Mouse (Mus musculus): Measurements from ENCODE around the gene Tprn. TPM values are rescaled to one million over a fixed set of nuclear protein-coding genes. Genes with fewer than 3 reads are reported as not detected.

Gene Tprn
- 1.1 TPM in 1 of 2 replicates, not detected in the other for total RNA-seq (2015; ENCODE audit: low replicate concordance)
- total RNA-seq (2017; ENCODE audit: low replicate concordance) = 1.0 and 2.2 TPM in 2 replicates

DNA sequence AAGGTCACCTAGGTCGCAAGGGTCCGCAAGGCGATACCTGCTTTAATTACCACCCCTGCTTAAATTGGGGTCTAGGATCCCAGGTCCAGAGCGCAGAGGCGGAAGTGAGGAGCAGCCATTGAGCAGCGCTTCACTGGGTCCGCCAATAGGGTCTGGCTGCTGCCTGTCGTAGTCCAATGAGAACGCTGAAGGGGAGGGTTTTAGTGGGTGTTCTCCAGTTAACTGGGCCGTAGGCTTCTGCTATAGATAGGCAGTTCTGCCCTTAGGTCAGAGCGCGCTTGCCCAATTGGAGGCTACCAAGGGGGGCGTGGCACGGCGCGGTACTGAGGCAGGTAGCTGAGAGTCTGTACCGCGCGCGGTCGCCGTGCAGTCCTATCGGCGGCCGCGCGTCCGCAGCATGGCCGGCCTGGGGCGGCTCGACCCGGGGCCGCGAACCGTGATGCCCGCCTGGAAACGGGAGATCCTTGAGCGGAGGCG is at the start of gene Tprn:
Gene Tprn (plus strand): TSS at position 328 of the 477 bp plus-strand sequence.
- ATAC-seq (replicated peaks; ENCODE audit: low FRiP score, poor library complexity, severe bottlenecking) = peak; percentile 96

DNA sequence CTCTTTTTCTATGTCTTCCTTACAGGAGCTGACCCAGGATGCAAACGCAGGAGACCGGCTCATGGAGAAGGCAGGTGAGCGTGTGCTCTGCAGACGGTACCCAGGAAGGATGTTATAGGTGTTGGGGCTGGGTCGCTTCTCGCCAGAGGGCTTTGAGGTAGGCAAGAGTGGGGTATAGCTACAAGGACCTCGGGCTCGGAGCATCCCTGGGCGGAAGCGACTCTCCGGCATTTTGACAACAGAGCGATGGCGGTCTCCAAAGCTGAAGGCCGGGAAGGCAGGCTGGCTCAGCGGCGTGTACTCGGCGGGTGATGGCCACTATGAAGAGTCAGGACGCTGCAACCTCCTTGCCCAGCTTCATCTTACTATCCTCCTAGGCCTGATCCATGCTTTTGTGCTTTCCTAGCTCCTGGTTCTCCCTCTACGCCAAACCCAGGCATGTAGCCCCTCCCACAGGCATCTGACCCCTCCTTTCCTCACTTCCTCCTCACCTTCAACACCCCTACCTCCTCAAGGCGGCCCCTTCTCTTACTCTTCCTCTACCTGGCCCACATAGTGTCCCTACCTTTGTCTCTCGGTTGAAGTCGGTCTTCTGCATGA is 49.1 kb upstream of the Tprn start:
- ATAC-seq (replicated peaks; ENCODE audit: low FRiP score, poor library complexity, severe bottlenecking) = no peak

DNA sequence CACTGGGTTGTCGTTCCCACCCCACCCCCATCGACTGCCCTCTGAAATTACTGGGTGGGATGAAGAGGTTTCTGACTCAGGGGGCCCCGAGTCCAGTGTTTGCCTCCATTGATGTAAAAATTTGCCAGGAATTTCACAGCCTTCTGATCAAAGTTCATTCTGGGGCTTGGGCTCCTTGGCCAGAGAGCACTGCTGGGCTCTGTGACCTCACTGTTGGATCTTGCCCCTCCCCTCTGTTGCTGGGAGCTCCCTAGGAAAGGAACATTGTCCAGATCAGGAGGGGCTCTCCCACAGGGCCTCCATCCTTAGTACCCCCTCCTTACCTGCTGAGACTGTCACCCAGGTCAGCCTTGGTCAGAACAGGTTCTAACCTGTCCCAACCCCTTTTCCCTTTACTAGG is 48.0 kb upstream of the Tprn start, which contains the start of gene Stpg3:
Gene Stpg3 (minus strand): TSS at position 194 of the 400 bp plus-strand sequence.
- ATAC-seq (replicated peaks; ENCODE audit: low FRiP score, poor library complexity, severe bottlenecking) = no peak

DNA sequence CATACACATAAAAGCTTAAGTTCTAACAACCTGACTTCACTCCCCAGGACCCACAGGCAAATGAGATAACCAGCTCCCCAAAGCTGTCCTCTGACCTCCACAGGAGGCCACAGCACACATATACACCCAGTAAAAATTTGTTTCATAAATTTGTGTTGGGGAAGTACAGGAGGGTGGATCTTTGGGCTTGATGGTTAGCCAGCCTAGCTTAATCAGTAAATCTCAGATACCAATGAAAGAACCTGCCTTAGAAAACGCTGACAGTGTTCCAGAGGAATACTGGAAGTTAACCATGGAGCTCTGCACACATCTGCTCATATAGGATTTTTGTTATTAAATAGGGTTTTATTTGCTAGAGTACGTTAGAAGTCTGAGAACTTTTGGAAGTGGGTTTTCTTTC is 44.8 kb upstream of the Tprn start:
- no peak for ATAC-seq (replicated peaks; ENCODE audit: low FRiP score, poor library complexity, severe bottlenecking)

DNA sequence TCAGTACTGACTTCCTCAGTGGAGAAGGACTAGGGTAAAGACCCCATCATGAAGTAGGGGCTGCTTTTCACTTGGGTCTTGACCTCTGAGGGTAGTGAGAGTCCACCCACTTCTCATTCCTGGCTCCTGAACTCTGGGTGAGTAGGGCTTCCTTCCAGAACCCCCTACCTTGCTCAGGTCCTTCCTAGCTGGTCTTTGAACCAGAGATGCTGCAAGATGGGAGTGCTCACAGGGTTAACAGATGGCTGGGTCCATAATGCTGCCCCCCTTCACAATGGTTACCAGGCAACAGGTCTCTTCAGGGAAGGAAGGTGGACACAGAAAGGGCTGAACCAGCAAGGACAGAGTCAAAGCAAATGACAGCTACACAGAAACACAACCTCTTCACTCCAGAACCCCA is 44.0 kb upstream of the Tprn start, which contains the start of gene Fam166a:
Gene Fam166a (plus strand): TSS at position 301 of the 400 bp plus-strand sequence.
- ATAC-seq (replicated peaks; ENCODE audit: low FRiP score, poor library complexity, severe bottlenecking) = no peak

DNA sequence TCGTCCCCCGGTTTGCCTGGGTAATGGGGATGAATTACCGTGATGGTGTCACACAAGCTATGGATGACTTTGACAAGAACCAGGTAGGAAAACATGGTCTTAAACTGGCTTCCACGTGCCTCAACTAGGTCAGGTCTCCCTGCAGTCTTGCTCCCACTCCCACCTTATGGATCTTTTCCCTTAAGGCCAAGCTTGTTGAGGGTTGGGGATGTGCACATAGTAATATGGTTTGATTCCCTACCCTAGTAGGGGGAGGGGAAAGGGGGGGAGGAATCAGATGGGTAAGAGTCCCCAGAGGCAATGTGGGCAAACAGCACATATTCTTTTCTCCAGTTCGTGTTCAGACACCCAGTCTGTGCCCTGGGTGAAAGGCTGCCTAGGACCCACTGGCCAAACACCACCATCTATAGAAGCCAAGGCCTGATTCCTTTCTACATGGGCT is 41.1 kb upstream of the Tprn start:
- ATAC-seq (replicated peaks; ENCODE audit: low FRiP score, poor library complexity, severe bottlenecking) = no peak

DNA sequence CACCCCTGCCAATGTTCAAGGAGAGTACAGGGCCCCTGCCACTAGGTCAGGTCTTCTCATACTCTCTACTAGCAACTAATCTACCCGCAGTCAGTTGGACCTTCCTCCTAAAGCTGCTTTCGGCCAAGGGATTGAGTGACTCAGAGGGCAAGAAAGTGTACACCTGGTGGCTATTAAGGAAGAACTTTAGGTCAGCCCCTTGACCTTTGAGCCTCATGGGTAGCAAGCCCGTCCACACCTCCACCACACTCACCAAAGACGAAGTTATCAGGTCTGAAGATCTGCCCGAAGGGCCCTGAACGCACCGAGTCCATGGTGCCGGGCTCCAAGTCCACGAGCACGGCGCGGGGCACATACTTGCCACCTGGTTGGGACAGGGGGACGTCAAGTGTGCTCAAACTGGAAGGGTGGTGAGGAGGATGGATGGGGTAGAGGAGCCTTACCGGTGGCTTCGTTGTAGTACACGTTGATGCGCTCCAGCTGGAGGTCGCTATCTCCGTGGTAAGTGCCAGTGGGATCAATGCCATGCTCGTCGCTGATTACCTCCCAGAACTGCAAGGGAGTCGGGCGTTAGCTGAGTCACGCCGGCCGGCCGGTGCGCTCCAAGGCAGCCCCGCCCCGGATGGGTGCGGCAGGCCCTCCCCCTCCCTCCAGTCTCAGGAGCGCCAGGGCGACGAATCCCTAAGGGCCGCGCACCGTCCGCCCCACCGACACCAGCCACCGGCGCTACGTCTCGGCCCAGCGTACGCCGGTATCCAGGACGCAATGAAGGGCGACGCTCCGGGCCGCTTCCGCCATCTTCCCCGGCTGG is 38.5 kb upstream of the Tprn start:
- ATAC-seq (replicated peaks; ENCODE audit: low FRiP score, poor library complexity, severe bottlenecking) = peak; percentile 65

DNA sequence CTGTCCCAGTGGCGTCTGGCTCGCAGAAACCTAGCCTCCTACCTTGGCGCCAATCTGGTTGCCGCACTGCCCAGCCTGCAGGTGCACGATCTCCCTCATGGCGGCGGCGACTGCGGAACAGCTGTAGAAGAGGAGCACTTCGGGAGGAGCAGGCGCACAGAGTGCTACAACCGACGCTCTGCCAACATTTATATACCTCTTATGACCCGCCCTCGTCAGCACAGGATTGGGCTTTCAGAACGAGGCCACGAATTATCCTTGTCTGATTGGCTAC is 38.0 kb upstream of the Tprn start, which contains the start of gene Tubb4b:
Gene Tubb4b (minus strand): TSS at position 211 of the 274 bp plus-strand sequence.
- ATAC-seq (replicated peaks; ENCODE audit: low FRiP score, poor library complexity, severe bottlenecking) = no peak

DNA sequence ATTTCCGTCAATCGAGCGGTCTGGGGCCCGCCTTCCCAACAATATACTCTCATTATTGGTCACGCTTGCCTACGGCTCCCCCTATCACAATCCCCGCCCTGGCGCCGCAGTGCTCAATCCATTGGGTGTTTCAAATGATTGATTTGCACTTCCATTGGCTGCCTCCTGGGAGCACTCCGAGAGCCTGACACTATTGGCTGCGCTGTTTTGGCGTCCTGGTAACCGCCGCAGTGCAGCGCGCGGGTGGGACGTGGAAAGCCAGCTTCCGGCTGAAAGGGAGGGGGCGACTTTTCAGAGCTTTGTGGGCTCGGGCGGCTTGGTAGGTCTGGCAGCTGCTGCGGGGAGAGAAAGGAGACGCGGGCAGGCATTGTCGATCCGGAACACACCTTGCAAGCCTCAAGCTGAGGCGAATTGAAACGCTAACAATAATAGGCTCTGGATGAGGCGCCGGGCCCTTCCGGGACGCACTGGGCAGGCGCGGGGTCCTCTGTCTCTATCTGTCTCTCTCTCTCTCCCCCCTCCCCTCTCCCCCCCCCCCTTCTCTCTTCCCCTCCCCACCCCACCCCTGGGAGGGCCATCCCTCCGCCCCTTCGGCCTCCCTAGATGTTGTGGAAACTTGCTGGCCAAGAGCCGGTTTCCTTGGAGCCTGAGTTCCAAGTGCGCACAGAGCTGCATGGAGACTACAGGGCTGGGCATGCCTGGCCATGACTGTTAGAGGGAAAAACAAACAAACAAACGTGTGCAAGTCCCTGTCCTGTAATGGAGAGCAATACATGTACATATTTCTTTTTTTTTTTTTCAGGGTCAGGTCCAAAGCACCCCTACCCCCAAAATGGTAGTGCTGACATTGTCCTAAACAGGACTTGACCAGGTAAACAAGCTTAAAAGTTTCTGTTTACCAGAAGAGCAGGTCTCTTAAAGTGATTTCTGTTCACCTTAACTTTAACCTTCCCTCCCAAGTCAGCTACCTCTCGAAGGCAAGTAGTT is 37.4 kb upstream of the Tprn start:
- peak; percentile 74 for ATAC-seq (replicated peaks; ENCODE audit: low FRiP score, poor library complexity, severe bottlenecking)

DNA sequence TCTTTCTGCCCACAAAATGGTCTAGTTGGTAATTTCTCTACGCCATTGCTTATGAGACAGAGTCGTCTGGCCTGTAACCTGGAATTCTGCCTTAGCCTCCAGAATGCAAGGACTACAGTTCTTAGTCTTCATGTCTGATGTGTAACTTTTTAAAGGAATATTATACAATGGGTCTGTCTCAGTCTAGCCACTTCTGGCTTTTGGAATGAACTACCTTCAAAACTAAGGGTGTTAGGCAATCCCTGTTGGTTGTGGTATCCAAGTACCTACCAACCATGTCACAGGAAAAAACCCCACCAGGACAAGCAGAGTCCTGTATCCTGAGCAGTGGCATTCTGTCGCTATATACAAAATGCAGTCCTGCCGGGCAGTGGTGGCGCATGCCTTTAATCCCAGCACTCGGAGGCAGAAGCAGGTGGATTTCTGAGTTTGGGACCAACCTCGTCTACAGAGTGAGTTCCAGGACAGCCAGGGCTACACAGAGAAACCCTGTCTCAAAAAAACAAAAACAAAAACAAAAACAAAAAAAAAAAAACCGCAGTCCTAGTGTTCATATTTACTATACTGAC is 36.5 kb upstream of the Tprn start:
- ATAC-seq (replicated peaks; ENCODE audit: low FRiP score, poor library complexity, severe bottlenecking) = no peak

DNA sequence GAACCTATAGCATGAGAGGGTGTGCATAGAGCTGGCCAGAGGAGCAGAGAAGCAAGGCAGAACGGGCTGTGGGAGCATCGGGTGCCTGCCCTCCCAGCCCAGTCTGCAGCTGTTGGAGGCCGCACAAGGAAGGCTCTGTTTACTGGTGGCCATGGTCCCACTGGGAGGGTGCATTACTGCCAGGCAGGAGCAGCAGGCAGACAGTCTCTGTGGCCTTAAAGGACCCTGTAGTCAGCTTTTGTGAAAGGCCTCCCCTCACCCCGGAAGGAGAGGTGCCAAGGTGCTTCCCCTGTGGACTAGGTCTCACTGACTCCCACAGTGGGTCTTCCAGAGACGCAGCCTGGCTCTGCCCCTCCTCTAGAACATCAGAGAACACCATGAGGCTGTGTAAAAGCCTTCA is 35.6 kb upstream of the Tprn start:
- ATAC-seq (replicated peaks; ENCODE audit: low FRiP score, poor library complexity, severe bottlenecking) = no peak

DNA sequence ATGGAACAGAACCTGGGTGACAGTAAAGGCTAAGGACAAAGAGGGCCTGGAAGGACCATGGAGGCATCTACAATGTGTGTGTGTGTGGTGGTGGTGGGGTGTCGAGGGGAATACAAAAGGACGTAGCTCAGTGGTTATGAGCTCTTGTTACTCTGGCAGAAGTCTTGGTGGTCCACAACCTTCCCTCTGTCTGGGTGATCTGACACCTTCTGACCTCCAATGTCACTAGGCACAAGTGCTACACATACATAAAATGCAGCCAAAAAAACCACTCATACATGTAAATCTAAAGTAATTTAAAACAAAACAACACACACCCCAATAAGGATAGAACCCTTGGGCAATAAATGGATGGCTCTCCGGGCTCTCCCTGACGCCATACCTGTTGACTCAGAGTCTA is 35.0 kb upstream of the Tprn start:
- ATAC-seq (replicated peaks; ENCODE audit: low FRiP score, poor library complexity, severe bottlenecking) = no peak

DNA sequence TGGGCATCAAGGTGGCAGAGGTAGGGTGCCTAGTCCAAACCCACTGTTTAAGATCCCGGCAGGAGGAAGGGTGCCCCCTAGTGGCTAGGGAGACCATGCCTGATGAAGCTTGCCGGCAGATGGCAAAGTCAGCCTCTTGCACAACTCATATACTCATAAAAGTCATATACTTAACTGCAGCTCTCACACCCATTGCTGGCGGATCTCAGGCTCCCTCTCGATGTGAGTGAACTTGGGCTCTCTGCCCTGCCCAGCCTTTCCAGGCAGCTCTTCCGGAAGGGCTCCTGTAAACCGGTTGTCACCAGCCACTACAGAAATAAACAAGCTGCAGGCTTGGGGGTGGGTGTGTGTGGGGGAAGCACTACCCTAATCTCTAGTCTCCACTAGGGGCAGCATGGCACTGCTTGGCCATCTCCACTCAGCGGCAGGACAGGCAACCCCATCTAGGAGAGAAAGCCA is 34.0 kb upstream of the Tprn start:
- ATAC-seq (replicated peaks; ENCODE audit: low FRiP score, poor library complexity, severe bottlenecking) = peak; percentile 53

DNA sequence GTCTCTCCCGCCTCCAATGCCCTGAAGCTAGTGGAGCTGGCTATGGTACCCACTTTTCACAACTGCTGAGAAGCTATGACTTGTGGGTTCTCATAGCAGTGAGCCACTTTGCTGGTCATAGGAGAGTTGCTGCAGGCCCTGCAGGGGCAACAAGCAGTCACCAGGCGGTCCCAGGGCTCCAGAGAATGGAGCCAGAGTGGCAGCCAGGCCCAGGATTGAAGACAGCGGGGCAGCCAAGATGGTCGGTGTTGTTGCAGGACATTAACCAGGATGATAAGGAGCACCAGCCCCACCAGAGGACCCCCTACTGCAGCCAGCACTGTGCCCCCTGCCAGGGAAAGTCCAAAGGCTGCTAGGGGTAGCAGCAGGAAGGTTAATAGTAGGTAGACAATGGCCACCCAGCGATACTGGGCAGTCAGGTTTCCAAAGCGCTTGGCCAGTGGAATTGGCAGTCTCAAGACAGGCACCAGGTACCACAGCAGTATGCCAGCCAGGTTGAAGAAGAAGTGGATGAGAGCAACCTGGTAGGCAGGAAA is 33.4 kb upstream of the Tprn start:
- no peak for ATAC-seq (replicated peaks; ENCODE audit: low FRiP score, poor library complexity, severe bottlenecking)

DNA sequence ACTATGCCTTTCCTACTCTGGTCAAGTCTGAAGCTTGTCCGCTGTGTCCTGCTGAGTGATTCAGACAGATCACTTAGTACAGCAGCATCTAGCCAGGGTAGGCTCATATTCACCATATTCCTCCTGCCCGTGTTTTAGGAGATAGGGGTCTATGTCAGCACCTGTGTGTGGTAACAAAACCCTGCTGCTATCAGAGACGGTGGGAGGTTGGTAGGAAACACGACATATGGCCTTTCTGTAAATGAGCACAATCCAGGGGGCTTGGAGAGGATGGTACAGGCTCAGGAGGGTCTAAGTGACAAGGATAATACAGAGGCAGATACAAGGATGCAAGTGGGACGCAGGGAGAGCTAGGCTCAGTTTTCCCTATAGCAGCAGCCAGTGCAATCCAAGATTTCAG is 32.8 kb upstream of the Tprn start:
- ATAC-seq (replicated peaks; ENCODE audit: low FRiP score, poor library complexity, severe bottlenecking) = no peak

DNA sequence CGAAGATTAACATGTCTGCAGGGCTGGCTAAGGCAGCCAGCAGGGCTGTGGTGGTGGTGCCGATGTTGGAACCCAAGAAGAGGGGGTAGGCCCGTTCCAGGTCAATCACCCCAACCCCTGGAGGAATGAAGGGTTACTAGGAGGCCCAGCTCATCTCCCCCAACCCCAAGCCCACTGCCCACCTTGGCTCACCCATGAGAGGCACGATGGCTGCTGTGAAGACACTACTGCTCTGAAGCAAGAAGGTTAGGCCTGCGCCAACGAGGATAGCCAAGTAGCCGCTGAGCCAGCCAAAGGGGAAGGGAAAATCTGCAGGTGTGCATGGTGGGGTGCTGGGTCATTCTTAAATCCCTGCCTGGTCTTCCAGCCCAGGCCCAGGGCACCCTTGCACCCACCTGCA is 31.8 kb upstream of the Tprn start:
- ATAC-seq (replicated peaks; ENCODE audit: low FRiP score, poor library complexity, severe bottlenecking) = no peak

DNA sequence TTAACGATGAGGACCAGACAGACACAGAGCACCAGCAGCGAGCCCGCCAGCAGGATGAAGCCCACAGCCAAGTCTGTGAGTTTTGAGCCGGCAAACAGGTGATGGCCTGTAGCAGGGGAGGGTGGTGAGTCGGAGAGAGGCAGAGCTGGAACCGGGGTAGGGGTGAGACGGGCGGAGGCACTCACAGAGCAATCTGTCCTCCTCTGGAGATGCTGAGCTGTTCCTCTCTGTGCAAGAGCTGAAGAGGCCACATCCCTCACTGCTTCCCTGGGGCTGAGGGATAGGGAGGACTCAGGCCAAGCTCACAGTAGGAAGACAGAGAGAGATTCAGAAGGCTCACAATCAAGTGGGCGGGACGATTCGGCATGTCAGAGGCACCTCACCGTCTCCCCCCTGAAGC is 31.4 kb upstream of the Tprn start:
- no peak for ATAC-seq (replicated peaks; ENCODE audit: low FRiP score, poor library complexity, severe bottlenecking)

DNA sequence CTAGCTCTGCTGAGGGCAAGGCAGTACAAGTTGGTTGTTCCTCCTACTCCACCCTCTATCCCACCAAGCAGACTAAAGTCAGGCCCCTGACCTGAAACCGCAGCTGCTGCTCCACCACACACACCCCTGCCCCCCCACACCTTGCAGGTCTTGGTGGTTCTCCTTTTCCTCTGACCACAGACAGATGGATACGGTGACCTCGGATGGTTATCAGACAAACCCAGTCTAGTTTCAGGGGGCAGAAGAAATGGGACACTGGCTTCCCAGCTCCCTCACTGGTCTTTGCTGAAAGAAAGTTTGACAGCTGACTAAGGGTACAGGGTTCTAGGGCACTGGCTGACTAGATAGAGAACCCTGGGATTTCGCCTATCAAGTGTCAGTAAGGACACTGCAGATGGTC is 29.0 kb upstream of the Tprn start:
- ATAC-seq (replicated peaks; ENCODE audit: low FRiP score, poor library complexity, severe bottlenecking) = no peak

DNA sequence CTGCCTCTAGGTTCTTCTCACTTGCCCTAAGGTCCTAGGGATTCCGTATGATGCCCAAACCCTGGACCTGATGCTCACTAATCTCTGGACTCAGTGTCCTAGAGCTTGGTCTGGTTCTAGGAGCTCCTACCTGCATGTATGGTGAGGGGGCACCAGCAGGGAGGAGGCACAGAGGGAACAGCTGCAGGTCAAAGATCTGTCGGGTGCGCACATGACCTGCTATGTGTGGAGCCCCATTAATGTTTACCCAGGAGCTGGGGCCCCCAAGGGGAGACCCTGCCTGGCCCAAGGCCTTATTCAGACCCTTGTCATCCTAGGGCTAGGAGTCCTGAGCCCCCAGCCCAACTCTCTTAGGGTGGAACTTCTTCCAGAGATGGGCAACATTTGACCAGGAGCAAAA is 28.4 kb upstream of the Tprn start, which contains the start of gene Slc34a3:
Gene Slc34a3 (minus strand): TSS at position 315 of the 400 bp plus-strand sequence.
- ATAC-seq (replicated peaks; ENCODE audit: low FRiP score, poor library complexity, severe bottlenecking) = no peak

Measured in erythroid progenitor cell, adult 5-6 weeks (primary cell).